Mouse (Mus musculus) limb, embryonic 14.5 days (tissue): ENCODE measurements at regions not wholly inside any gene's neighbourhood (a gene's known extent, or its start where the extent isn't known, plus 50 kb on each side); places are given as distances from the start of the nearest gene placed in this dataset.

Experiments
- ATAC-seq: fragments of 200-750 bp; cut with Nextera tagmentation; 2 replicates; pipeline ENCODE4 v1.8.0; 2017; ENCODE audit warnings: low read depth, moderate number of reproducible peaks, moderate TSS enrichment; ENCODE audit not compliant: low FRiP score
- DNase-seq: peaks from one replicate; pipeline ENCODE4 v3.0.0-alpha.2; 2015; ENCODE audit warnings: low spot score
- H3K27ac ChIP-seq: fragments of 300-500 bp; sonication (generic); replicated peaks from 2 replicates; pipeline ENCODE4 v1.5.1; 2014; ENCODE audit warnings: low read depth, mild to moderate bottlenecking, low read length, moderate library complexity, mixed read lengths
- H3K27me3 ChIP-seq: fragments of 300-500 bp; sonication (generic); 2 replicates; pipeline ENCODE4 v1.6.1; 2014; ENCODE audit warnings: low read length, mixed read lengths; ENCODE audit not compliant: control insufficient read depth, insufficient read depth
- H3K36me3 ChIP-seq: fragments of 300-500 bp; sonication (generic); 2 replicates; pipeline ENCODE4 v1.6.1; 2014; ENCODE audit warnings: mild to moderate bottlenecking, low read length, moderate library complexity, mixed read lengths; ENCODE audit not compliant: control insufficient read depth, insufficient read depth
- H3K4me1 ChIP-seq: fragments of 300-500 bp; sonication (generic); 2 replicates; pipeline ENCODE4 v1.6.1; 2014; ENCODE audit warnings: antibody characterized with exemption, low read length, mixed read lengths; ENCODE audit not compliant: control insufficient read depth, insufficient read depth
- H3K4me2 ChIP-seq: fragments of 300-500 bp; sonication (generic); replicated peaks from 2 replicates; pipeline ENCODE4 v1.6.1; 2014; ENCODE audit warnings: low read depth, mild to moderate bottlenecking, low read length, moderate library complexity; ENCODE audit not compliant: severe bottlenecking
- H3K4me3 ChIP-seq: fragments of 300-500 bp; sonication (generic); replicated peaks from 2 replicates; pipeline ENCODE4 v1.5.1; 2014; ENCODE audit warnings: low read length
- H3K9ac ChIP-seq: fragments of 300-500 bp; sonication (generic); 2 replicates; pipeline ENCODE4 v1.6.1; 2014; ENCODE audit warnings: mild to moderate bottlenecking, low read depth, low read length, moderate library complexity; ENCODE audit not compliant: severe bottlenecking
- H3K9me3 ChIP-seq: fragments of 300-500 bp; sonication (generic); 2 replicates; pipeline ENCODE4 v1.6.1; 2016; ENCODE audit warnings: low read length; ENCODE audit not compliant: control insufficient read depth
- POLR2A ChIP-seq: fragments of 200-500 bp; IDR thresholded peaks from 2 replicates; pipeline ENCODE4 v1.8.0; 2012; ENCODE audit warnings: inconsistent platforms, mild to moderate bottlenecking, moderate library complexity, borderline replicate concordance; ENCODE audit not compliant: insufficient read depth, insufficient read length; ENCODE audit errors: extremely low read depth
- WGBS: fragments of 180-500 bp; shearing (Covaris S2); extraction: QIAGEN DNeasy Blood & Tissue Kit; methylation state at CpG from one replicate; pipeline ENCODE4 v1.1.7; 2014; 5-methylcytosine and 5-hydroxymethylcytosine counted together

DNA sequence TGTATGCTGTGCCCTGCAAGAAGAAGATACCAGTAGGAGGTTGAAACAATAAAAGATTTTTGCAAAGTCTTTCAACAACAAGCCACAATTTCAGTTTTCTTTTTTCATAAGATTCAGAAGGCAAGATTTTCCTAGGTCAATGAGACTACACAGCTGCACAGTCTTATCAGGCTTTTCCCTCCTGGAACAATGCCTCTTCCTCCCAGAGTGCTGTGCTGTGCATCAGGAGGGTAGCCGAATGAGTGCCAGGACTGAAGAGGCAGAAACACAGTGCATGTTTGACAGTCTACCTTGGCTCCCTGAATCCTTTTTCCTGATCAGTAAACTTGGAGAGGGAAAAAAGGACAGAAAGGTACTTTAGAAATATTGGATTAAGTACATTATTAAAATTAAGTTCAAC is 579.4 kb upstream of the Tbl1xr1 start:
- Histone ChIP-seq H3K4me2 (no peak overlapping the region), H3K36me3 (no peaks in the 10 kb centered on the region), H3K9ac (no peak overlapping the region), H3K27ac (no peak overlapping the region), H3K27me3 (no peaks in the 10 kb centered on the region), H3K4me1 (peaks cover 4% of the 10 kb centered on the region; the same call in 1 of the 2 replicates), H3K4me3 (no peak overlapping the region), H3K9me3 (no peaks in the 10 kb centered on the region)
- ATAC-seq (no peak), DNase-seq (no peak)
- WGBS, result 59% methylated on average over 1 of the region's 1 CpGs
- TF ChIP-seq POLR2A, result no peak

DNA sequence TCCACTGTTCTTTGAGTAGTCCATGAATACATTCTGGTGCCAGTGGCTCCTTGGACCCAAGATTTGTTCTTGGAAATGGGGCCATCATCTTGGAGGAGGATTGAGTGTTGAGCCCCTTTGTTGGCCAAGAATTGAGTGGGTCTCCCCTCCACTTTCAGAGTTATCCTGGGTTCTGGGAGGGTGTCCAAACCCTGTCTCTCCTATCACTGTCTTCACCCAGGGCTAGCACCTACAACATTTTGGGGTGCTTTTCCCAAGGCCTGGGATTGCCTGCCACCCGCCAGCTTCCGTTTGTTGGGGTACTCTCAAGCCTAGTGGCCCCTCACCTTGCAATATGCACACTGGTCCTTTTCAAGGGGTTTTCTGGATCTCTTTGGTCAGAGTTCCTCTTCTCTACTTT is 568.8 kb upstream of the Tbl1xr1 start:
- Histone ChIP-seq H3K9ac (no peak overlapping the region), H3K4me1 (no peaks in the 10 kb centered on the region), H3K36me3 (no peaks in the 10 kb centered on the region), H3K27ac (no peak overlapping the region), H3K9me3 (peaks cover 21% of the 10 kb centered on the region), H3K27me3 (no peaks in the 10 kb centered on the region), H3K4me3 (no peak overlapping the region), H3K4me2 (no peak overlapping the region)
- no peak for TF ChIP-seq POLR2A
- ATAC-seq (no peak), DNase-seq (no peak)
- 92% methylated on average over 2 of the region's 2 CpGs for WGBS

DNA sequence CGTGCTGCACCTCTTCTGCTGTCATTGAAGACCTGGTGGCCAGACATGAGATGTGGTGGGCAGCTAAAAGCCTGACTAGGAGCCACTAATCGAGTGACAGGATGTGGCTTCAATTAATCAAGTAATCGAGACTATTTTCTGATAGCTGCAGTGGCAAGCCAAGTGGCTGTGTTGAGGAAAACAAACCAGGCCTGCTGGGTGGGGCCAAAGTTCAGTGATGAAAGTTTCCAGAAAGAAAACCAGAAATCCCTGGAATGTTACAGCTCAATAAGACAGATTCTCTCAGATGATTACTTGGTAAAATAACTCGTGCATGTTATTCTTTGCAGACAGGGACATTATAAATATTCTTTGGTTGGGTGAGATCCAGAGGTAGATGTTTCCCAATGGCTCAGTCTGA is 564.4 kb upstream of the Tbl1xr1 start:
- no peak overlapping the region for H3K4me2 ChIP-seq
- no peak for TF ChIP-seq POLR2A
- H3K4me3 ChIP-seq, result no peak overlapping the region
- H3K27me3 ChIP-seq, result no peaks in the 10 kb centered on the region
- DNase-seq (no peak), ATAC-seq (no peak)
- no peak overlapping the region for H3K9ac ChIP-seq
- WGBS, result 71% methylated on average over 4 of the region's 4 CpGs
- no peaks in the 10 kb centered on the region for H3K4me1 ChIP-seq
- no peak overlapping the region for H3K27ac ChIP-seq
- peaks cover 21% of the 10 kb centered on the region for H3K9me3 ChIP-seq
- H3K36me3 ChIP-seq, result no peaks in the 10 kb centered on the region

DNA sequence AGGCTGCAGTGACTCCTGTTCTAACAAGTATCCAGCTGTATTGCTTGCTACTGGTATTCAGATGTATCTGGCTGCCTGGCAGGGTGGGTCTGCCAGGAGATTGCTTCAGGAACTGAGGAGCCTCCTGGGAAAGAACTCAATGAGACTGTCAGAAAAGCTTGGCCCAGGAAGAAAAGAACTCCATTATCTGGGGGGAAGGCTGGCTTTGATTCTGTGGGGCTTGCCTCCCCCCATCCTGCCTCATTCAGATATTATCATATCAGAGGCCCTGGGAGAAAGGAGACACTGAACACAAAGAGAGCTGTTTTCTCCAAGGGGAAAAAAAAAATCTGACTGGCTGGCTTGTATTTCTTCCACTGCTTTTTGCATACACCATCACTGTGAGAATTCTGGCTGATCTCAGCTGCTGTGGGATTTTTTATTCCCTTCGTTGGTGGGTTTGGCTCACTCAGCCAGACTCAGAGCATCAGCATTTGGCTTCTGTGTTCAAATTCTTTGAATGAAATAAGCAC is 552.0 kb upstream of the Tbl1xr1 start:
- no peak for TF ChIP-seq POLR2A
- DNase-seq, result peak; percentile 73
- Histone ChIP-seq H3K36me3 (no peaks in the 10 kb centered on the region), H3K9ac (no peak overlapping the region), H3K4me3 (no peak overlapping the region), H3K27me3 (no peaks in the 10 kb centered on the region), H3K27ac (no peak overlapping the region), H3K4me2 (no peak overlapping the region), H3K4me1 (no peaks in the 10 kb centered on the region), H3K9me3 (no peaks in the 10 kb centered on the region)
- ATAC-seq, result peak; percentile 65
- WGBS, result 13% methylated on average over 1 of the region's 1 CpGs

DNA sequence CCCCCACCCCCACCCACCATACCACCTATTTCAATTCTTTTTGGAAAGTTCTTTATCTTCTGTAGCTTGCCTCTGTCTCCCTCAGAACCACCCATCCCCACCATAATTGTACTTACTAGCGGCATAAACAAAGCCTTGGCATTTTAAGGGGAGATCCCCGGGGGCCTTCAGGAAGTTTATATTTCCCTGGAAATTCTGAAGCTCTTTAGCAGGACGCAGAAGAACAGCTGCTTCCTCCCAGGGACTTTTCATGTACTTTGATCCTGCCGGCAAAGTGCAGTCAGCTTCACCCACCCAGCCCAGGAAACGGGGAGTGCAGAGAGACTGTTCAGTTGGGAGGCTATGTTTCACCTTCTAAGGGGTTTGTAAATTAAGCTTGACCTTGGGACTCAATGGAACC is 545.6 kb upstream of the Tbl1xr1 start:
- 8% methylated on average over 5 of the region's 5 CpGs for WGBS
- Histone ChIP-seq H3K9me3 (no peaks in the 10 kb centered on the region), H3K4me2 (no peak overlapping the region), H3K36me3 (no peaks in the 10 kb centered on the region), H3K27ac (0 out of 2 replicates have a peak overlapping the region, but pooled peaks have one; percentile 13), H3K4me3 (no peak overlapping the region), H3K9ac (no peak overlapping the region), H3K27me3 (no peaks in the 10 kb centered on the region), H3K4me1 (peaks cover 5% of the 10 kb centered on the region; the same call in 1 of the 2 replicates)
- peak; percentile 49 for DNase-seq
- ATAC-seq, result peak; percentile 50; the same call in 1 of the 2 replicates
- no peak for TF ChIP-seq POLR2A

DNA sequence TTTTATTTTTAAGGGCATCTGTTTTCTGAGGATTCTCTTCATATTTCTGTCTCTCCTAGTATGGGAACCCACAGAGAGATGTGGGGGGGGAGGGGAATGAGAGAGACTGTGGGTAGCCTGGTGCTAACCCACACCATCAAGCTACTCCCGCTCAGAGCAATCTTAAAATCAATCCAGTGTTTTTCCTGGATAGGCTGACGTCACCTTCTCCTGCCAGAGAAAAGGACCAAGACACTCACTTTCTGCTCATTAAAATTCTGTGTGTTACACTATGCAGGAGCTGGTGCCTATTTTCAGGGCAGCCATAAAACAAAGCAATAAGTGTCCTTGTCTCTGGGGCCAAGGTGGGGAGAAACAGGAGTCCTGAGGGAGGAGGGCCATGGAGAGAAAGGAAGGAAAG is 537.3 kb upstream of the Tbl1xr1 start:
- Histone ChIP-seq H3K27ac (no peak overlapping the region), H3K9me3 (no peaks in the 10 kb centered on the region), H3K36me3 (no peaks in the 10 kb centered on the region), H3K4me2 (no peak overlapping the region), H3K4me3 (no peak overlapping the region), H3K27me3 (no peaks in the 10 kb centered on the region), H3K9ac (no peak overlapping the region), H3K4me1 (no peaks in the 10 kb centered on the region)
- 21% methylated on average over 2 of the region's 2 CpGs for WGBS
- ATAC-seq, result no peak
- no peak for DNase-seq
- TF ChIP-seq POLR2A, result no peak
